Mouse (Mus musculus): ENCODE measurements around the gene H60b. TPM values are rescaled to one million over a fixed set of nuclear protein-coding genes. Genes with fewer than 3 reads are reported as not detected.

The H60b gene
- polyA plus RNA-seq, 1 experiment from 2014 or later, result 1.1 TPM

DNA sequence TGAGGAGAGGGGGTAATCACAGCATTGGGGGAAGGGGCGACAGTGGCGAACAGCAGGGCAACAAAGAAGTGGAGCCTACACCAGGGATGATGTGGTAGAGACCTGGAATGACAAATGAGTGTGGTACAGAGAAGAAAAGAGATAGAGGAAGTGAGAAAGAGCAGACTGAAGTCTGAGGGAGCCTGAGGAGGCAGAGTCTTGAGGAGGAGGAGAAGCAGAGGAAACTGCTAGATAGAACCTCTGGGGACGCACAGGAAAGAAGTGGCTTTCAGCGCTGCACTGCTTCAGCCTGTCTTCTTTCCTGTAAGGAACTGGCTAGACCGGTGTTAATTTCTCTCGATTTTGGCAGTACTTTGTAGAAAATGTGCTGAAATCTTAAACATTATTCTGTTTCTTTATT is 124.4 kb downstream of the H60b start:
- H3K4me2 ChIP-seq (replicated peaks; ENCODE audit: low read depth, low read length), result no peak overlapping the region
- H3K9me3 ChIP-seq (ENCODE audit: control insufficient read depth, low read depth, low read length), result no peaks in the 10 kb centered on the region
- H3K4me1 ChIP-seq (ENCODE audit: control insufficient read depth, insufficient read depth, low read length), result no peaks in the 10 kb centered on the region
- no peaks in the 10 kb centered on the region for H3K27me3 ChIP-seq (ENCODE audit: control insufficient read depth, insufficient read depth, low read length)
- no peak for ATAC-seq (ENCODE audit: insufficient number of reproducible peaks, insufficient read depth, low FRiP score, low read depth)
- WGBS, result 41% methylated on average over 6 of the region's 6 CpGs
- H3K27ac ChIP-seq (ENCODE audit: low read length), result no peak overlapping the region
- no peak overlapping the region for H3K4me3 ChIP-seq (ENCODE audit: low read depth, low read length)
- no peaks in the 10 kb centered on the region for H3K36me3 ChIP-seq (ENCODE audit: control insufficient read depth, insufficient read depth, low read length)
- H3K9ac ChIP-seq (replicated peaks; ENCODE audit: low read depth, low read length), result no peak overlapping the region

DNA sequence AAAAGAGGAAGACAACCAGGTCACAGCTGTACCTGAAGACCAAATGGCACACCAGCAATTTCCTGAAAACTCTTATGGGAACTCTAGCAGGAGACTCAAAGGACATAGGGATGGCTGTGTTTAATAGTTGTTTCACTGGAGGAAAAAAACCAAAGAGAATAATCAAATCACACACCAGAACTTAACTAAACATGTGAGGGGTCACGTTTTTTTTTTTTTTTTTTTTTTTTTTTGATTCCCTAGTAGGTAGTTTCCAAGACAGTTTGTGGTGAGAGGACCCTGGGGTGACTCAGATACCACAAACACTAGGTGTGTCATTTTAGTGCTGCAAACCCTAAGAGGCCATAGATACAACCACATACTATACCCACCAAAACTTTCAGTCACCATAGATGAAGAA is 137.3 kb downstream of the H60b start:
- Histone ChIP-seq H3K4me1 (ENCODE audit: control insufficient read depth, insufficient read depth, low read length) (no peaks in the 10 kb centered on the region), H3K9me3 (ENCODE audit: control insufficient read depth, low read depth, low read length) (no peaks in the 10 kb centered on the region), H3K27ac (ENCODE audit: low read length) (no peak overlapping the region), H3K9ac (replicated peaks; ENCODE audit: low read depth, low read length) (no peak overlapping the region), H3K27me3 (ENCODE audit: control insufficient read depth, insufficient read depth, low read length) (no peaks in the 10 kb centered on the region), H3K36me3 (ENCODE audit: control insufficient read depth, insufficient read depth, low read length) (no peaks in the 10 kb centered on the region), H3K4me3 (ENCODE audit: low read depth, low read length) (no peak overlapping the region), H3K4me2 (replicated peaks; ENCODE audit: low read depth, low read length) (no peak overlapping the region)
- 11% methylated on average over 1 of the region's 1 CpGs for WGBS
- ATAC-seq (ENCODE audit: insufficient number of reproducible peaks, insufficient read depth, low FRiP score, low read depth), result no peak

DNA sequence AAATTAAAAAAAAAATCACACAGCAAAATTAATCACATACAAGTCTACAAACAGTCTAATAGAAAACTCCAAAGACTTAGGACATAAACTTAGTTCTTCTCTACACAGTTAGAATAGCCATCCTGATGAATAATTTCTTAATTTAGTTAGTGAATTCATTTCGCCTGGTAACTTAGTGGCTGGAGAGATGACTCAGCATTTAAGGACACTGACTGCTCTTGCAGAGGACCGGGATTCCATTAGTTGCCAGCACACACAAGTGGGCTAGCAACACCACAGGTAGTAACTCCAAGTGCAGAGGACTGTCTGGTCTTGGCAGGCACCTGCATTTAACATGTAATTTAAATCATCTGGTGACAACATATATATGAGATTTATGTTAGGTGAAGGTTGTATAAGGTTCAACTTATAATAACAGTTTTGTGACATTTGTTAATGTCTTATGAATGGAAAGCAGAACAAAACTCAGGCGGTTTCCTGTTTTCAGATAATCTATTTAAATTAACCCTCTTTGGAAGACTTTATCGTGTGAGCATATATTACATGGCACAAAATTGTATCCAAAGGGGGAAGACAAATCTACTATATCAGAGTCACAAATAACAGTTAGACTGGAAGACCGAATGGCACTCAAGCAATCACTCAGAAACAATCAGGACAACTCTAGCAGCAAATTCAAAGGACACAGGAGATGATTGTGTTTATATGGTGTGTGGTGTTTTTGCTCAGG is 138.8 kb downstream of the H60b start:
- Histone ChIP-seq H3K9me3 (ENCODE audit: control insufficient read depth, low read depth, low read length) (no peaks in the 10 kb centered on the region), H3K27ac (ENCODE audit: low read length) (no peak overlapping the region), H3K4me1 (ENCODE audit: control insufficient read depth, insufficient read depth, low read length) (no peaks in the 10 kb centered on the region), H3K4me2 (replicated peaks; ENCODE audit: low read depth, low read length) (no peak overlapping the region), H3K9ac (replicated peaks; ENCODE audit: low read depth, low read length) (no peak overlapping the region), H3K36me3 (ENCODE audit: control insufficient read depth, insufficient read depth, low read length) (no peaks in the 10 kb centered on the region), H3K4me3 (ENCODE audit: low read depth, low read length) (no peak overlapping the region), H3K27me3 (ENCODE audit: control insufficient read depth, insufficient read depth, low read length) (no peaks in the 10 kb centered on the region)
- WGBS, result 62% methylated on average over 5 of the region's 5 CpGs
- ATAC-seq (ENCODE audit: insufficient number of reproducible peaks, insufficient read depth, low FRiP score, low read depth), result no peak

DNA sequence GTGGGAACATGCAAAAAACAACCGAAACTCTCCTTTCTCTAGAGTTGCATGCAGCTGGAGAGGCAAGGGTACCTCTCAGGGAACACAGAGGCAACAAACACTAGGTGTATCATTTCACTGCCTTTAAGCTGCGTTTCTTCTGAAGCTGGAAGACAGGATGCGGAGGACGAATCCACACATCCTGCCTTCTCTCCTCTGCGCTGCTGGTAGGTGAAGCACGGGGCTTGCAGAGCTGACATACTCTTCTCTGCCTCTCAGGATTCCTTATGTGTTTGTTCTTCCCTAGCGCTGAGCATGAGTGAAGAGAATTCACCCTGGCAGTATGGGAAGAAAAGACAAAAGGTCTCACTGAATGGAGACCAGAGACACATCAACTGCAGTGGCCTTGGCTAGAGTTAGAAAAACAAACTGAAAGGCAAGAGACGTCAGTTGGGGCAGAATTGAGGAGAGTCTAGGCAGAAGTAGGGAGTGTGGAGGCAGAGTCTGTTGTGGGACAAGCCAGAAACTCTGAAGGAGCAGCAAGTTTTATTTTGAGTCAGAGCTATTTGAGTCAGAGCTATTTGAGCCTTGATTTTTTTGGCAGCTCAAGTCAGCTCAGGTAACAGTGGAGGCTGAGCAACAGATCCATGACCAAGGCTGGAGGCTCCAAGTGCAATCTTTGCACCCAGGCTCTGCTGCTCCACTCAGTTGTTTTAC is 139.5 kb downstream of the H60b start:
- Histone ChIP-seq H3K27me3 (ENCODE audit: control insufficient read depth, insufficient read depth, low read length) (no peaks in the 10 kb centered on the region), H3K4me1 (ENCODE audit: control insufficient read depth, insufficient read depth, low read length) (no peaks in the 10 kb centered on the region), H3K4me3 (ENCODE audit: low read depth, low read length) (no peak overlapping the region), H3K4me2 (replicated peaks; ENCODE audit: low read depth, low read length) (no peak overlapping the region), H3K9me3 (ENCODE audit: control insufficient read depth, low read depth, low read length) (no peaks in the 10 kb centered on the region), H3K36me3 (ENCODE audit: control insufficient read depth, insufficient read depth, low read length) (no peaks in the 10 kb centered on the region), H3K9ac (replicated peaks; ENCODE audit: low read depth, low read length) (no peak overlapping the region), H3K27ac (ENCODE audit: low read length) (no peak overlapping the region)
- WGBS, result 53% methylated on average over 8 of the region's 8 CpGs
- ATAC-seq (ENCODE audit: insufficient number of reproducible peaks, insufficient read depth, low FRiP score, low read depth), result no peak

DNA sequence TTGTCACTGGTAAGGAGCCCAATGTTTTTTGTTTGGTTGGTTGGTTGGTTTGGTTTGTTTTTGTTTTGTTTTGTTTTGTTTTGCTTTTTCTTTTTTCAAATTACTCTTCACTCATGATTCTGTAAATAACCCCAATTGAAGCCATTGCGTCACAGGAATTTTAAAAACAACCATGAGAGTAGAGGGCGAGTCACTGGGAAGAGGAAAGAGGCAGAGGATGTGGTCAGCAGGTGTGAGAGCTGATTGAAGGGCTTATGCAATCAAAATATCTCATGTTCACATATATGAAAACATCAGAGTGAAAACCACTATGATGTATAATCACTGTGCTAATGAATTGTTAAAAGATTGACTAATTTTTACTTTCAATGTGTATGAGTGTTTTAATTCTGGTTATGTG is 140.9 kb downstream of the H60b start:
- no peak overlapping the region for H3K27ac ChIP-seq (ENCODE audit: low read length)
- H3K4me2 ChIP-seq (replicated peaks; ENCODE audit: low read depth, low read length), result no peak overlapping the region
- no peaks in the 10 kb centered on the region for H3K36me3 ChIP-seq (ENCODE audit: control insufficient read depth, insufficient read depth, low read length)
- WGBS, result 77% methylated on average over 2 of the region's 2 CpGs
- no peak for ATAC-seq (ENCODE audit: insufficient number of reproducible peaks, insufficient read depth, low FRiP score, low read depth)
- no peaks in the 10 kb centered on the region for H3K27me3 ChIP-seq (ENCODE audit: control insufficient read depth, insufficient read depth, low read length)
- H3K4me3 ChIP-seq (ENCODE audit: low read depth, low read length), result no peak overlapping the region
- no peak overlapping the region for H3K9ac ChIP-seq (replicated peaks; ENCODE audit: low read depth, low read length)
- H3K9me3 ChIP-seq (ENCODE audit: control insufficient read depth, low read depth, low read length), result no peaks in the 10 kb centered on the region
- H3K4me1 ChIP-seq (ENCODE audit: control insufficient read depth, insufficient read depth, low read length), result no peaks in the 10 kb centered on the region

DNA sequence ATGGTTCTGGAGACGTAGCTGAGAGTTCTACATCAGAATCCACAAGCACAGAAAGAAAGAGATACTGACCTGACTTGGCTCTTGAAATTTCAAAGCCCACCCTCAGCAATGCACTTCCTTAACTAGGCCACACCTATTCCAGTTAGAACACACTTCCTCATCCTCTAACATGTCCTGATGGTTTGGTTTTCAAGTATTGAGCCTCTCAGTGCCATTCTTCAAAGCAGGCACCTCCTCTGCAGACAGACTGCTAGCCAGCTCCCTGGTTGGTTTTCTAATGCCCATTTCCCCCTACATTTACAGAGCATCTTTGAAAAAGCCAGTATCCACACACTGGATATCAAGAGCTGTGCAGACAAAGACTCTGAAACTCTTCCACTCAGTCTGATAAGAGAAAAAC is 143.3 kb downstream of the H60b start:
- Histone ChIP-seq H3K27me3 (ENCODE audit: control insufficient read depth, insufficient read depth, low read length) (no peaks in the 10 kb centered on the region), H3K9ac (replicated peaks; ENCODE audit: low read depth, low read length) (no peak overlapping the region), H3K4me2 (replicated peaks; ENCODE audit: low read depth, low read length) (no peak overlapping the region), H3K27ac (ENCODE audit: low read length) (no peak overlapping the region), H3K4me3 (ENCODE audit: low read depth, low read length) (no peak overlapping the region), H3K4me1 (ENCODE audit: control insufficient read depth, insufficient read depth, low read length) (no peaks in the 10 kb centered on the region), H3K9me3 (ENCODE audit: control insufficient read depth, low read depth, low read length) (no peaks in the 10 kb centered on the region), H3K36me3 (ENCODE audit: control insufficient read depth, insufficient read depth, low read length) (no peaks in the 10 kb centered on the region)
- no peak for ATAC-seq (ENCODE audit: insufficient number of reproducible peaks, insufficient read depth, low FRiP score, low read depth)
- 58% methylated on average over 1 of the region's 1 CpGs for WGBS

DNA sequence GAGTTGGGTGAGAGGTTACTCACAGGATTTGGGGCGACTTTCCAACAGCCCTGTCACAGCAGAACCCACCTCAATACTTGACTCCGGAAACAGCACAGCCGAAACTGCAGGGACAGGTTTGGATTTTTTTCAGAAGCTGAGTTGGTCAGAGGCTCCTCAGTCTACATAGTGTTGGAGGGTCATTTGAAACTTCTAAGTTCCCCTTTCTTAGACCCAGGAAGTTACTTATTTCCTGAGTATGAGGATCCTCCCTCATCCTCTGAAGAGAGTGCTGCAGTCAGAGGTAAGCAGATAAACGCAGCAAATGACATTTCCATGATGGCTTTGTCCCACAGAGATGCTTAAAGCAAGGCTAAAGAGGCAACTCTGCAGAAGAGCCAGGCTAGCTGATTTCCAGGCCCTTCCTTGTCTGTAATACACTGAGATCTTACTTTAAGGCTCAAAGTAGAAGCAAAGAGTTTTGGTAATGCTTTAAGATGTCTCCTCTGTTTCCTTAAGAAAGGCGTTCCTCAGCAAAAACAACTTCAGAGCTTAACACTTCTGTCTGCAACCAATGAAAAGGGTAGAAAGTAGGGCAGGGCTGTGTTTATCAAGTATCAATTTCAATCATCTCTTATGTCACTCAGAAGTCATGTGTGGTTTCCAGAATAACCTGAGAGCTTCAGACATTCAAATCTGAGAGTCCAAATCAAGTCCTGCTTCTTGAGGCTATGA is 144.1 kb downstream of the H60b start:
- 69% methylated on average over 5 of the region's 5 CpGs for WGBS
- no peaks in the 10 kb centered on the region for H3K36me3 ChIP-seq (ENCODE audit: control insufficient read depth, insufficient read depth, low read length)
- no peaks in the 10 kb centered on the region for H3K4me1 ChIP-seq (ENCODE audit: control insufficient read depth, insufficient read depth, low read length)
- no peak overlapping the region for H3K4me2 ChIP-seq (replicated peaks; ENCODE audit: low read depth, low read length)
- no peaks in the 10 kb centered on the region for H3K9me3 ChIP-seq (ENCODE audit: control insufficient read depth, low read depth, low read length)
- H3K4me3 ChIP-seq (ENCODE audit: low read depth, low read length), result no peak overlapping the region
- H3K27me3 ChIP-seq (ENCODE audit: control insufficient read depth, insufficient read depth, low read length), result no peaks in the 10 kb centered on the region
- ATAC-seq (ENCODE audit: insufficient number of reproducible peaks, insufficient read depth, low FRiP score, low read depth), result no peak
- H3K27ac ChIP-seq (ENCODE audit: low read length), result no peak overlapping the region
- H3K9ac ChIP-seq (replicated peaks; ENCODE audit: low read depth, low read length), result no peak overlapping the region

DNA sequence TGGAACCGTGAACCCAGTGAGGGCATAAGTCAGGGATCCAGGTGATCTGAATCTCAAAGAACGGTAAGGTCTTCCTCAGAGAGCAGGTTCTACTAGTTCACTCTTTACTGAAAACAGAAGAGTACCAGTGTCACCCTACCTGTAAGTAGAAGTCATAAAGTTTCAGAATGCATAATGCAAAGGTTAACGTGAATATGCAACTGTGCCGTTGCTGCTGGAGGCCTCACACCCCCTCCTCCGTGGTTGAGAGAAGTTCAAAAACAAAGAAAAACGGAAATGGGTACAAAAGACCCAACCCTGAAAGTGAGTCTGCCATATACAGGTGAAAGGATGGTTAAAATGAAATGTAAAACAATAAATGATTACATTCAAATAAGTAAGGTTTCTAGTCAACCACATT is 145.3 kb downstream of the H60b start:
- Histone ChIP-seq H3K36me3 (ENCODE audit: control insufficient read depth, insufficient read depth, low read length) (no peaks in the 10 kb centered on the region), H3K27me3 (ENCODE audit: control insufficient read depth, insufficient read depth, low read length) (no peaks in the 10 kb centered on the region), H3K9ac (replicated peaks; ENCODE audit: low read depth, low read length) (no peak overlapping the region), H3K4me2 (replicated peaks; ENCODE audit: low read depth, low read length) (no peak overlapping the region), H3K27ac (ENCODE audit: low read length) (no peak overlapping the region), H3K9me3 (ENCODE audit: control insufficient read depth, low read depth, low read length) (no peaks in the 10 kb centered on the region), H3K4me3 (ENCODE audit: low read depth, low read length) (no peak overlapping the region), H3K4me1 (ENCODE audit: control insufficient read depth, insufficient read depth, low read length) (no peaks in the 10 kb centered on the region)
- WGBS, result 94% methylated on average over 6 of the region's 6 CpGs
- ATAC-seq (ENCODE audit: insufficient number of reproducible peaks, insufficient read depth, low FRiP score, low read depth), result no peak
